Mouse (Mus musculus) 416B (cell line): Measurements from ENCODE around the gene Slc25a54.

Source experiments
- DNase-seq: peaks from one replicate; pipeline ENCODE4 v3.0.0; 2011; ENCODE audit warnings: low read depth

Gene Slc25a54

GRCm38 (mm10) chr3:109080169-109080568 lies at the start of gene Slc25a54:
Slc25a54 (plus strand) TSS chr3:109080469.
- no peak for DNase-seq

- DNase-seq, result peak; percentile 61
These were observed 49.5 kb upstream of the Slc25a54 start for GRCm38 (mm10) chr3:109030817-109031216.

GRCm38 (mm10) chr3:109031626-109032025 lies 48.6 kb upstream of the Slc25a54 start:
- peak; percentile 62 for DNase-seq

GRCm38 (mm10) chr3:109032306-109032705 lies 48.0 kb upstream of the Slc25a54 start:
- no peak for DNase-seq

- no peak for DNase-seq
These were observed 45.9 kb upstream of the Slc25a54 start for GRCm38 (mm10) chr3:109034411-109034810.

GRCm38 (mm10) chr3:109040908-109041307 lies 39.4 kb upstream of the Slc25a54 start:
- peak; percentile 74 for DNase-seq

- DNase-seq, result no peak
These were observed 36.9 kb upstream of the Slc25a54 start for GRCm38 (mm10) chr3:109043395-109043794.

- DNase-seq, result no peak
These were observed 33.8 kb upstream of the Slc25a54 start for GRCm38 (mm10) chr3:109046428-109046827.

- no peak for DNase-seq
These were observed 32.5 kb upstream of the Slc25a54 start for GRCm38 (mm10) chr3:109047707-109048283.

GRCm38 (mm10) chr3:109051056-109051945 lies 29.0 kb upstream of the Slc25a54 start:
- peak; percentile 39 for DNase-seq

GRCm38 (mm10) chr3:109051946-109052331 lies 28.3 kb upstream of the Slc25a54 start:
- peak; percentile 66 for DNase-seq

GRCm38 (mm10) chr3:109059903-109060302 lies 20.4 kb upstream of the Slc25a54 start:
- no peak for DNase-seq

GRCm38 (mm10) chr3:109062391-109062790 lies 17.9 kb upstream of the Slc25a54 start:
- DNase-seq, result peak; percentile 48

- peak; percentile 78 for DNase-seq
These were observed 17.3 kb upstream of the Slc25a54 start for GRCm38 (mm10) chr3:109062989-109063388.

- no peak for DNase-seq
These were observed 4.1 kb downstream of the Slc25a54 start for GRCm38 (mm10) chr3:109084418-109084817.

- DNase-seq, result no peak
These were observed 8.2 kb downstream of the Slc25a54 start for GRCm38 (mm10) chr3:109088460-109088859.

GRCm38 (mm10) chr3:109104702-109105101 lies 24.4 kb downstream of the Slc25a54 start:
- no peak for DNase-seq

- DNase-seq, result peak; percentile 20
These were observed 36.9 kb downstream of the Slc25a54 start for GRCm38 (mm10) chr3:109117136-109117535.

- DNase-seq, result no peak
These were observed 39.3 kb downstream of the Slc25a54 start for GRCm38 (mm10) chr3:109119562-109119961.

- no peak for DNase-seq
These were observed 39.7 kb downstream of the Slc25a54 start for GRCm38 (mm10) chr3:109119973-109120372.

GRCm38 (mm10) chr3:109122641-109123530 lies 42.6 kb downstream of the Slc25a54 start, which contains the start of gene Slc25a24:
Slc25a24 (plus strand) TSS chr3:109123149.
- DNase-seq, result peak; percentile 50

GRCm38 (mm10) chr3:109123531-109123981 lies 43.3 kb downstream of the Slc25a54 start:
- DNase-seq, result peak; percentile 70
